Mouse (Mus musculus) midbrain, embryonic 12.5 days (tissue): ENCODE data around the gene Ywhae. TPM values are rescaled to one million over a fixed set of nuclear protein-coding genes. Genes with fewer than 3 reads are reported as not detected.

Experiments used
- ATAC-seq: fragments of 200-750 bp; cut with Nextera tagmentation; 2 replicates; pipeline ENCODE4 v1.8.0; 2017; ENCODE audit warnings: low read depth, moderate TSS enrichment, moderate library complexity; ENCODE audit not compliant: low FRiP score
- H3K27ac ChIP-seq: fragments of 300-500 bp; sonication (generic); replicated peaks from 2 replicates; pipeline ENCODE4 v1.5.1; 2016; ENCODE audit warnings: mild to moderate bottlenecking
- H3K27me3 ChIP-seq: fragments of 300-500 bp; sonication (generic); 2 replicates; pipeline ENCODE4 v1.6.1; 2016; ENCODE audit warnings: mild to moderate bottlenecking
- H3K36me3 ChIP-seq: fragments of 300-500 bp; sonication (generic); 2 replicates; pipeline ENCODE4 v1.6.1; 2016
- H3K4me1 ChIP-seq: fragments of 300-500 bp; sonication (generic); 2 replicates; pipeline ENCODE4 v1.6.1; 2016
- H3K4me2 ChIP-seq: fragments of 300-500 bp; sonication (generic); replicated peaks from 2 replicates; pipeline ENCODE4 v1.6.1; 2016; ENCODE audit warnings: mild to moderate bottlenecking, moderate library complexity
- H3K4me3 ChIP-seq: fragments of 300-500 bp; sonication (generic); 2 replicates; pipeline ENCODE4 v1.5.1; 2016; ENCODE audit warnings: mild to moderate bottlenecking
- H3K9ac ChIP-seq: fragments of 300-500 bp; sonication (generic); replicated peaks from 2 replicates; pipeline ENCODE4 v1.6.1; 2016; ENCODE audit warnings: mild to moderate bottlenecking, moderate library complexity
- H3K9me3 ChIP-seq: fragments of 300-500 bp; sonication (generic); 2 replicates; pipeline ENCODE4 v1.6.1; 2016; ENCODE audit warnings: mild to moderate bottlenecking
- WGBS: fragments of 180-500 bp; shearing (Covaris S2); methylation state at CpG from one replicate; pipeline ENCODE4 v1.1.7; 2016; 5-methylcytosine and 5-hydroxymethylcytosine counted together
- polyA plus RNA-seq: library from polyadenylated mRNA; unstranded; fragments of >200 nt; fragmentation: Nextera tagmentation; extraction: Ambion mirVana; gene quantifications from 2 replicates; pipeline ENCODE4 v1.2.1, GENCODE M21; 2016

Gene Ywhae
- polyA plus RNA-seq, 1 experiment from 2014 or later: 1,324 TPM

GRCm38 (mm10) chr11:75801369-75801768 lies 68.7 kb downstream of the Ywhae start:
- H3K36me3 ChIP-seq: no peaks in the 10 kb centered on the region
- H3K27me3 ChIP-seq: peaks cover 21% of the 10 kb centered on the region
- no peaks in the 10 kb centered on the region for H3K4me1 ChIP-seq
- 89% methylated on average over 4 of the region's 4 CpGs for WGBS
- H3K9me3 ChIP-seq: no peaks in the 10 kb centered on the region
- H3K27ac ChIP-seq: no peak overlapping the region
- H3K4me3 ChIP-seq: no peak overlapping the region
- no peak overlapping the region for H3K9ac ChIP-seq
- H3K4me2 ChIP-seq: no peak overlapping the region
- ATAC-seq: no peak

GRCm38 (mm10) chr11:75801771-75802550 lies 69.3 kb downstream of the Ywhae start:
- H3K9me3 ChIP-seq: no peaks in the 10 kb centered on the region
- H3K4me2 ChIP-seq: no peak overlapping the region
- H3K9ac ChIP-seq: no peak overlapping the region
- no peak overlapping the region for H3K27ac ChIP-seq
- 84% methylated on average over 7 of the region's 7 CpGs for WGBS
- no peak for ATAC-seq
- no peak overlapping the region for H3K4me3 ChIP-seq
- H3K4me1 ChIP-seq: no peaks in the 10 kb centered on the region
- H3K36me3 ChIP-seq: no peaks in the 10 kb centered on the region
- peaks cover 15% of the 10 kb centered on the region for H3K27me3 ChIP-seq

- Histone ChIP-seq H3K27ac (no peak overlapping the region), H3K9ac (no peak overlapping the region), H3K27me3 (no peaks in the 10 kb centered on the region), H3K4me3 (no peak overlapping the region), H3K9me3 (no peaks in the 10 kb centered on the region), H3K4me2 (no peak overlapping the region), H3K4me1 (0 out of 2 replicates have a peak, but pooled peaks cover 3% of the 10 kb centered on the region), H3K36me3 (no peaks in the 10 kb centered on the region)
- 55% methylated on average over 5 of the region's 5 CpGs for WGBS
- ATAC-seq: no peak
These were observed 74.8 kb downstream of the Ywhae start for GRCm38 (mm10) chr11:75807486-75807885.

GRCm38 (mm10) chr11:75810526-75810925 lies 77.9 kb downstream of the Ywhae start:
- Histone ChIP-seq H3K27me3 (0 out of 2 replicates have a peak, but pooled peaks cover 3% of the 10 kb centered on the region), H3K36me3 (no peaks in the 10 kb centered on the region), H3K27ac (no peak overlapping the region), H3K4me1 (0 out of 2 replicates have a peak, but pooled peaks cover 3% of the 10 kb centered on the region), H3K4me2 (no peak overlapping the region), H3K9me3 (no peaks in the 10 kb centered on the region), H3K4me3 (no peak overlapping the region), H3K9ac (no peak overlapping the region)
- WGBS: 94% methylated on average over 3 of the region's 3 CpGs
- ATAC-seq: no peak

GRCm38 (mm10) chr11:75811900-75812299 lies 79.2 kb downstream of the Ywhae start:
- H3K4me1 ChIP-seq: 0 out of 2 replicates have a peak, but pooled peaks cover 3% of the 10 kb centered on the region
- H3K4me2 ChIP-seq: no peak overlapping the region
- ATAC-seq: no peak
- H3K9me3 ChIP-seq: no peaks in the 10 kb centered on the region
- WGBS: 66% methylated on average over 3 of the region's 3 CpGs
- H3K27me3 ChIP-seq: 0 out of 2 replicates have a peak, but pooled peaks cover 3% of the 10 kb centered on the region
- H3K4me3 ChIP-seq: no peak overlapping the region
- no peak overlapping the region for H3K27ac ChIP-seq
- H3K9ac ChIP-seq: no peak overlapping the region
- H3K36me3 ChIP-seq: no peaks in the 10 kb centered on the region

GRCm38 (mm10) chr11:75813085-75813484 lies 80.4 kb downstream of the Ywhae start:
- Histone ChIP-seq H3K9ac (no peak overlapping the region), H3K4me1 (0 out of 2 replicates have a peak, but pooled peaks cover 3% of the 10 kb centered on the region), H3K4me2 (no peak overlapping the region), H3K4me3 (no peak overlapping the region), H3K9me3 (no peaks in the 10 kb centered on the region), H3K27me3 (0 out of 2 replicates have a peak, but pooled peaks cover 3% of the 10 kb centered on the region), H3K36me3 (no peaks in the 10 kb centered on the region), H3K27ac (no peak overlapping the region)
- ATAC-seq: no peak
- WGBS: 67% methylated on average over 10 of the region's 10 CpGs

Other genes with a start within 250 kb of the Ywhae start
- gene Prpf8, start 246.1 kb upstream of the Ywhae start, polyA plus RNA-seq: 78.5 and 81.6 TPM in 2 replicates
- gene Rilp, start 222.8 kb upstream of the Ywhae start, polyA plus RNA-seq: 0.30 and 0.66 TPM in 2 replicates
- 4.7 TPM in 2 replicates for gene Scarf1, start 219.3 kb upstream of the Ywhae start, polyA plus RNA-seq
- 12.7 and 15.4 TPM in 2 replicates for gene Slc43a2, start 201.2 kb upstream of the Ywhae start, polyA plus RNA-seq
- gene Pitpna, start 144.8 kb upstream of the Ywhae start, polyA plus RNA-seq: 107 and 114 TPM in 2 replicates
- 27.2 and 28.4 TPM in 2 replicates for gene Inpp5k, start 101.9 kb upstream of the Ywhae start, polyA plus RNA-seq
- gene Myo1c, start 82.4 kb upstream of the Ywhae start, polyA plus RNA-seq: 15.5 and 16.4 TPM in 2 replicates
- gene Crk, start 53.6 kb upstream of the Ywhae start, polyA plus RNA-seq: 140 and 142 TPM in 2 replicates
- 0.50 and 0.59 TPM in 2 replicates for gene Doc2b, start 63.2 kb downstream of the Ywhae start, polyA plus RNA-seq
- 0.84 and 0.93 TPM in 2 replicates for gene Rph3al, start 205.6 kb downstream of the Ywhae start, polyA plus RNA-seq